Mouse (Mus musculus): ENCODE measurements around the gene Prdm16. TPM values are rescaled to one million over a fixed set of nuclear protein-coding genes. Genes with fewer than 3 reads are reported as not detected.

Gene Prdm16
- polyA plus RNA-seq, 1 experiment from 2014 or later, result 23.5 TPM

GRCm38 (mm10) chr4:154492268-154492667 is 144.4 kb downstream of the Prdm16 start:
- Histone ChIP-seq H3K9me3 (no peaks in the 10 kb centered on the region), H3K4me1 (replicated peaks) (peaks cover 83% of the 10 kb centered on the region), H3K36me3 (no peaks in the 10 kb centered on the region), H3K27ac (peak overlapping the region; percentile 36; the same call in 1 of the 2 replicates), H3K4me3 (no peak overlapping the region), H3K27me3 (ENCODE audit: insufficient read depth, poor library complexity, severe bottlenecking) (peaks cover 100% of the 10 kb centered on the region)
- WGBS, result 64% methylated on average over 7 of the region's 7 CpGs
- no peak for DNase-seq (ENCODE audit: low spot score)

DNA sequence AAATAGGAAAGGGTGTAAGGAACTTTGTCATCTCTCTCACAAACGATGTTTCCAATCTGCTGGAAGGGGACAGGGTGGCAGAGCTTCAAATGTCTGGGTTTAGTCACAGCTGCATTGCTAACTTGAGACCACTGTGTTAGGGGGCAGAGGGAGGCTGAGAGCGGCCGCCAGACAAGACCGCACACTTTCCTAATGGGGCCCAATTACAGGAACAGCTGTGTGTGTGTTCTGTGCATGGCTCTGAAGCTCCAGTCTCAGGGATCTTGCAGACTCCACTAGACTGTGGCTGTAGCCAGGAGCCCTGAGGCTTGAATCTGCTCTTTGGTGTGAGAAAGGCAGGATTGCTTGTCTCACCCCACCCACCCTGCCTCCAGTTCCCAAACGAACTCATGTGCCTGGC is 148.6 kb downstream of the Prdm16 start:
- Histone ChIP-seq H3K36me3 (no peaks in the 10 kb centered on the region), H3K27me3 (ENCODE audit: insufficient read depth, poor library complexity, severe bottlenecking) (peaks cover 100% of the 10 kb centered on the region), H3K9me3 (no peaks in the 10 kb centered on the region), H3K4me1 (replicated peaks) (peaks cover 73% of the 10 kb centered on the region), H3K27ac (peak overlapping the region; percentile 30; the same call in 1 of the 2 replicates), H3K4me3 (no peak overlapping the region)
- no peak for DNase-seq (ENCODE audit: low spot score)
- WGBS, result 55% methylated on average over 5 of the region's 5 CpGs

GRCm38 (mm10) chr4:154482695-154483094 is 154.0 kb downstream of the Prdm16 start:
- no peak overlapping the region for H3K4me3 ChIP-seq
- H3K27ac ChIP-seq, result no peak overlapping the region
- H3K9me3 ChIP-seq, result no peaks in the 10 kb centered on the region
- WGBS, result 85% methylated on average over 14 of the region's 14 CpGs
- no peaks in the 10 kb centered on the region for H3K36me3 ChIP-seq
- peaks cover 66% of the 10 kb centered on the region for H3K4me1 ChIP-seq (replicated peaks)
- no peak for DNase-seq (ENCODE audit: low spot score)
- peaks cover 100% of the 10 kb centered on the region for H3K27me3 ChIP-seq (ENCODE audit: insufficient read depth, poor library complexity, severe bottlenecking)

DNA sequence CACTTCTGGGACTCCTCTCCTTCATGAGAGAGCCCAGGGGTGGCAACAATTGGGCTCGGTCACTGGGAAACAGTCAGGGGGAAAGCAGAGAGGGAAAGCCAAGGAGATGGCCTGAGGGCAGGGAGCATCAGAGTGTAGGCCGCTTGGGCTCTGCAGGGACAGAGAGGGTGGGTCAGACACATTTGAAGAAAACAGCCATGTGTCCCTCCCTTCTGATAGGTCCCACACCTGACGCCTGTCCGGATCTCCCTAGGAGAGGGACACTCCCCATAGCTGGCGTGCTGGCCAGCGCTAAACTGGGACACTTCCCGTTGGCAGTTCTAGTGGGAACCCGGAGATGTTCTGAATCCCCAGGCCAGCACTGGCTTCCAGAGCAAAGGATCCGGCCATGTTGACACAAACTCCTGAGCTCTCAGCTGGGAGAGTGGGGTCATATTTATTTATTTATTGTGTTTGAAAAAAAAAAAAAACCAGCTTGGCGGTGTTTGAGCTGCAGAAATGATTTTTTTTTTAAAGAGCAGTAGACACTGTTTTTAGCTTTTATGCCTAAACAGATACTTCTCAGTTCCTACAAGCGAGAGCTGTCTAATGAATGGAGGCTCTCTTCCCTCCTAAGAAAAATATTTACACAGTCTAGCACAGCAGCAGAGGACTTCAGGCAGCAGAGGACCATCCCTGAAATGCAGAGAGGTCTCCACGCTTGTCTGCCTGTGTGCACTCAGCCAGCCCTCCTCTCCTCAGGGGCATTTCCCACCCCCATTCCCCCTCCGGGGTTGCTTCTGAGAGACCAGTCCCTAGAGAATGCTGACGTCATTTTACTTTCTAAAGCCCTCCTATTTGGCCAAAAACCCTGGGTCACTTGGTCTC is 154.7 kb downstream of the Prdm16 start:
- no peaks in the 10 kb centered on the region for H3K9me3 ChIP-seq
- no peaks in the 10 kb centered on the region for H3K36me3 ChIP-seq
- H3K4me3 ChIP-seq, result no peak overlapping the region
- WGBS, result 43% methylated on average over 14 of the region's 14 CpGs
- H3K27me3 ChIP-seq (ENCODE audit: insufficient read depth, poor library complexity, severe bottlenecking), result peaks cover 100% of the 10 kb centered on the region
- no peak for DNase-seq (ENCODE audit: low spot score)
- H3K27ac ChIP-seq, result no peak overlapping the region; the same call in 1 of the 2 replicates
- peaks cover 67% of the 10 kb centered on the region for H3K4me1 ChIP-seq (replicated peaks)

DNA sequence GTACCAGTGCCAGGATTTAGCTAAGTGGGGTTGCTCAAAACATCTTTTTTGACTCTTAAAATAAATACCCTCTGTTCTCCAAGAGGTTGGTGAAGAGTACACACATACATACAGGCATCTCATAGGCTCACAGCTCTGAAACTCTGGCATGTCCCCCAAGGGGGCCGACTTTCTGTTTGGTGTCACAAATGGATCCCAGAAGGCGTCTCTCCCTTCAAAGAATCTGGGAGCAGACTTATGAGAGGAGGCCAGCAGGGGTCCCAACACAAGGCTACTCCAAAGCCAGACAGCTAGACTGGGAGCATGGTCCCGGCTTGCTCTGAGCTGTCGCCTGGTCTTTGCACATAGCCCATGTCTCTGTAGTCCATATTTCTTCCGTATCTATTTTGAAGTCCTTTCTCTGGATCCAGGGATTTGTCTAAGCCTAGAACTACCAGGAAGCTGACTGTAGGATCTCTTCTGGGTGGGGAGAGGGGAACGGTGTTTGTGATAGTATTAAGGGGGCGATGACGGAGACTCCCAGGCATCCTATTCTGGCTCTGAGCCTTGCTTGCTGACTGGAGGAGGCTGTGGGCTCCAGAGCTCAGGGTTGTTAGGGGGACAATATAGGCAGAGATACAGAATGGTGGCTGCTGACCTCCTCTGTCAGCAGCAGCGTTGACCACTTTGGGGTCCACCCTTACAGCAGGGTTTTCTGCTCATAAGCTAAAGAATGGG is 156.0 kb downstream of the Prdm16 start:
- H3K27ac ChIP-seq, result no peak overlapping the region
- H3K4me1 ChIP-seq (replicated peaks), result peaks cover 72% of the 10 kb centered on the region
- no peak for DNase-seq (ENCODE audit: low spot score)
- 74% methylated on average over 9 of the region's 9 CpGs for WGBS
- H3K27me3 ChIP-seq (ENCODE audit: insufficient read depth, poor library complexity, severe bottlenecking), result peaks cover 100% of the 10 kb centered on the region
- no peak overlapping the region for H3K4me3 ChIP-seq
- no peaks in the 10 kb centered on the region for H3K36me3 ChIP-seq
- H3K9me3 ChIP-seq, result no peaks in the 10 kb centered on the region

GRCm38 (mm10) chr4:154480143-154480542 is 156.5 kb downstream of the Prdm16 start:
- Histone ChIP-seq H3K27ac (no peak overlapping the region), H3K9me3 (no peaks in the 10 kb centered on the region), H3K4me3 (no peak overlapping the region), H3K36me3 (no peaks in the 10 kb centered on the region), H3K4me1 (replicated peaks) (peaks cover 78% of the 10 kb centered on the region), H3K27me3 (ENCODE audit: insufficient read depth, poor library complexity, severe bottlenecking) (peaks cover 100% of the 10 kb centered on the region)
- 59% methylated on average over 15 of the region's 15 CpGs for WGBS
- no peak for DNase-seq (ENCODE audit: low spot score)

GRCm38 (mm10) chr4:154478933-154479613 is 157.6 kb downstream of the Prdm16 start:
- WGBS, result 91% methylated on average over 8 of the region's 8 CpGs
- no peak for DNase-seq (ENCODE audit: low spot score)
- H3K9me3 ChIP-seq, result no peaks in the 10 kb centered on the region
- no peak overlapping the region for H3K27ac ChIP-seq
- H3K4me1 ChIP-seq (replicated peaks), result peaks cover 83% of the 10 kb centered on the region
- H3K4me3 ChIP-seq, result no peak overlapping the region
- no peaks in the 10 kb centered on the region for H3K36me3 ChIP-seq
- H3K27me3 ChIP-seq (ENCODE audit: insufficient read depth, poor library complexity, severe bottlenecking), result peaks cover 100% of the 10 kb centered on the region

DNA sequence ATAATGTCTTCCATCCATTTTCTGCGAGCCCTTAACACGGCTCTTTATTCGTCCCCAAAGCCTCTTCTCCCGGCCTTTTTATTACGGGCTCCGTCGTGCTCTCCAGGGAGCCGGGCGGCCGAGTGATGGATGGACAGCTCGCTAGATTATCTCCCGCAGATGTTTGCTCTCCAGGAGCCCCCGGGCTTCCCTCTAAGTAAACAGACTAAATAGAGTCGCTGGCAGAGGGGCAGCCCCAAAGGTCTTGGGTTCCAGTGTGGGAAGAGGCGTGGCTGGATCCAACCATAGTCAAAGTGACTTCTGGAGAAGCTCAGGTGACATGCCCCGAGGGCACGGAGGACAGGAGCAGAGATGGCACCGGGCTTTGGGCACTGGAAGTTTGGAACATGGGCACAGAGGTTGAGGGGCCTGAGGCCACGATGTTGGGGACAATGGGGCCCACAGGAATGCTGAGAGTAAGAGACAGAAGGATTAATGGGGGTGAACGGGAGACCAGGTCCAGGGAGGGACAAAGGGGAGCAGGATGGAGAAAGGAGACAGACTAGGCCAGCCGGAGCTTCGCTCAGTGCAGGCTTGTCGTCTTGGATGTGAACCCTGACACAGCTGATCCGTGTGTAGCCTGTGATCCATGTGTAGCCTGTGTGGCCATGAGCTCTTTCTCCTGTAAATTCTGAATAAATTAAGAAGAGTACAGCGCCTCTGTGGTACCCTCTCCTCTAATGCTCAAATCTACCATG is 162.9 kb downstream of the Prdm16 start:
- Histone ChIP-seq H3K27me3 (ENCODE audit: insufficient read depth, poor library complexity, severe bottlenecking) (peaks cover 97% of the 10 kb centered on the region), H3K36me3 (no peaks in the 10 kb centered on the region), H3K4me1 (replicated peaks) (peaks cover 81% of the 10 kb centered on the region), H3K4me3 (0 out of 2 replicates have a peak overlapping the region, but pooled peaks have one; percentile 13), H3K27ac (peak overlapping the region; percentile 84), H3K9me3 (no peaks in the 10 kb centered on the region)
- WGBS, result 13% methylated on average over 25 of the region's 25 CpGs
- DNase-seq (ENCODE audit: low spot score), result peak; percentile 55

DNA sequence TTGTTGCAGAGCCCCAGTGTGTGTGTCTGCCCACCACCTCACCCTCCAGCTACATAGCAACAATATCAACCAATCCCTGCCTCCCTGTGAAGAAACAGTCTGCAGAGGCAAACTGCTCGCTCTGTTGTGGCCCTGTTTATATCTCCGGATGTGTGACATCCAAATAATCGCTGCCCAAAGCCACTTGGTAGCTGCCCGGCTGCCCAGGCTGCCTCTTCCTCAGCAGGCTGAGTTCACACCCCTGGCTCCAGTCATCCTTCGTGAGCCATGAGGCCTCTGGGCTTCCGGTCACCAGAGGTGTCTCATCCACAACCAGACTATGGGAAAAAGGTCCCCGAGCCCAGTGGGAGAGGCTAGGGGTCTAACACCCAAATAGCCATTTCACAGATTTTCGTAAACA is 164.1 kb downstream of the Prdm16 start:
- no peak overlapping the region for H3K4me3 ChIP-seq
- WGBS, result 20% methylated on average over 8 of the region's 8 CpGs
- H3K27me3 ChIP-seq (ENCODE audit: insufficient read depth, poor library complexity, severe bottlenecking), result peaks cover 97% of the 10 kb centered on the region
- H3K4me1 ChIP-seq (replicated peaks), result peaks cover 73% of the 10 kb centered on the region
- peak; percentile 57 for DNase-seq (ENCODE audit: low spot score)
- no peaks in the 10 kb centered on the region for H3K36me3 ChIP-seq
- H3K9me3 ChIP-seq, result no peaks in the 10 kb centered on the region
- peak overlapping the region; percentile 84 for H3K27ac ChIP-seq

GRCm38 (mm10) chr4:154471447-154472101 is 165.1 kb downstream of the Prdm16 start:
- H3K27ac ChIP-seq, result peak overlapping the region; percentile 84
- peaks cover 67% of the 10 kb centered on the region for H3K4me1 ChIP-seq (replicated peaks)
- H3K9me3 ChIP-seq, result no peaks in the 10 kb centered on the region
- peaks cover 97% of the 10 kb centered on the region for H3K27me3 ChIP-seq (ENCODE audit: insufficient read depth, poor library complexity, severe bottlenecking)
- peak; percentile 77 for DNase-seq (ENCODE audit: low spot score)
- H3K36me3 ChIP-seq, result no peaks in the 10 kb centered on the region
- WGBS, result 11% methylated on average over 17 of the region's 17 CpGs
- H3K4me3 ChIP-seq, result peak overlapping the region; percentile 28

GRCm38 (mm10) chr4:154466305-154466704 is 170.4 kb downstream of the Prdm16 start:
- peak; percentile 55 for DNase-seq (ENCODE audit: low spot score)
- 32% methylated on average over 5 of the region's 5 CpGs for WGBS
- Histone ChIP-seq H3K27me3 (ENCODE audit: insufficient read depth, poor library complexity, severe bottlenecking) (peaks cover 100% of the 10 kb centered on the region), H3K36me3 (no peaks in the 10 kb centered on the region), H3K27ac (no peak overlapping the region), H3K4me1 (replicated peaks) (peaks cover 41% of the 10 kb centered on the region), H3K4me3 (no peak overlapping the region), H3K9me3 (no peaks in the 10 kb centered on the region)

- 77% methylated on average over 9 of the region's 9 CpGs for WGBS
- Histone ChIP-seq H3K27ac (no peak overlapping the region), H3K9me3 (no peaks in the 10 kb centered on the region), H3K4me3 (no peak overlapping the region), H3K27me3 (ENCODE audit: insufficient read depth, poor library complexity, severe bottlenecking) (peaks cover 100% of the 10 kb centered on the region), H3K4me1 (replicated peaks) (peaks cover 36% of the 10 kb centered on the region), H3K36me3 (no peaks in the 10 kb centered on the region)
- DNase-seq (ENCODE audit: low spot score), result no peak
These were observed 171.6 kb downstream of the Prdm16 start for GRCm38 (mm10) chr4:154465123-154465522.

Measured in hindbrain, embryonic 10.5 days (tissue).